Mouse (Mus musculus) left cerebral cortex, postnatal 25 days (tissue): ENCODE measurements around the gene Gpr152. TPM values are rescaled to one million over a fixed set of nuclear protein-coding genes. Genes with fewer than 3 reads are reported as not detected.

Experiments used
- DNase-seq, 2 experiments: peaks; one replicate each; pipeline ENCODE4 v3.0.0; 2022; ENCODE audit warnings: low spot score in 2 of 2, mixed read lengths in 1 of 2
- intact Hi-C: fragments of 180-260 bp; cut with DNase I; formaldehyde crosslinking; loops from one replicate; pipeline ENCODE4 v1.15.1; 2025
- total RNA-seq, 2 experiments: library from RNA; stranded (reverse); gene quantifications; 2 replicates each; pipeline ENCODE4 v1.2.3; 2021

Gene Gpr152
- total RNA-seq, 2 experiments from 2014 or later, result not detected

DNA sequence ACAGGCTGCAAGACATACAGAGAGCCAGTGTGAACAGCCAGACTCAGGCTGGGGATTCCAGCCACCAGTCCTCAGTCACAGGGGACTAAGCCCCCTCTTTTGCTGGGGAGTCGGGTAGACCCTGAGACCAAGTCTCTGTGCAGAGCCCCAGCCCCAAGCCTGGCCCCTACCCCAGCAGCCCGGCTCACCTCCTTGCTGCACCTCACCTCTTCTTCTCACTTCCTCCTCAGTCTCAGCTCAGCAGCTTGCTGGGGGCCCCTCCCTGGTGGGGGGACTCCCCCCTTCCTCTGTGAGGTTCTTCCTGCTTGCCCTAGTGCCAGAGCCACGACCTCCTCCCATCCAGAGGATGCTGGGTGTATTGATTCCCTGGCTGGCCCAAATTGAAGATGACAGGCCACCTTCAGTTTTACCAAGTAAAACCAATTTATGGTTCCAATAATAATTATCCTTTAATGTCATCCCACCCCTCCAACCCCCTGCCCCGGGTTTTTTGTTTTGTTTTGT lies 51.3 kb downstream of the Gpr152 start, which contains the start of gene Tbc1d10c:
TSS of gene Tbc1d10c (minus strand) at position 454 of the 504 bp plus-strand sequence.
- DNase-seq, result no peak
- intact Hi-C loops, result no loop called here

- intact Hi-C loops, result loop anchor here (1.0 to 2.0 kb wide), 2 partner anchors 10 to 23 kb away; partner anchors contain the start of gene Rad9a
Measured at GRCm38 (mm10) chr19:4191528-4192250, 52.1 kb downstream of the Gpr152 start, which contains the start of gene Ppp1ca. TSS of gene Ppp1ca (plus strand) at chr19:4192065.

GRCm38 (mm10) chr19:4192251-4192985 lies 52.8 kb downstream of the Gpr152 start:
- DNase-seq, result no peak
- intact Hi-C loops, result loop anchor here (1.0 to 2.0 kb wide), 2 partner anchors 9 to 24 kb away; partner anchors contain the start of gene Rad9a

More at GRCm38 (mm10) chr19:4191528-4192250, 52.1 kb downstream of the Gpr152 start, which contains the start of gene Ppp1ca:
- peak; percentile 89 to 92 for DNase-seq

- intact Hi-C loops, result loop anchor here (2.0 kb wide), 1 partner anchor 24 kb away; no protein-coding TSS in a partner anchor
- DNase-seq, result no peak
Measured at GRCm38 (mm10) chr19:4193129-4193528, 53.5 kb downstream of the Gpr152 start.

- intact Hi-C loops, result no loop called here
Measured at GRCm38 (mm10) chr19:4194021-4194724, 54.6 kb downstream of the Gpr152 start.

GRCm38 (mm10) chr19:4194776-4195650 lies 55.4 kb downstream of the Gpr152 start:
- intact Hi-C loops, result no loop called here
- DNase-seq, result no peak

More at GRCm38 (mm10) chr19:4194021-4194724, 54.6 kb downstream of the Gpr152 start:
- no peak for DNase-seq

Other genes with a start within 250 kb of the Gpr152 start
- gene Tcirg1, start 232.7 kb upstream of the Gpr152 start, total RNA-seq, result 10 to 100 TPM; 15.3 to 16.4 TPM
- gene Ndufs8, start 227.0 kb upstream of the Gpr152 start, total RNA-seq, result 100 to 1,000 TPM; 124 to 137 TPM
- gene Aldh3b1, start 210.0 kb upstream of the Gpr152 start, total RNA-seq, result 1 to 10 TPM; 2.2 to 2.4 TPM
- 10 to 100 TPM; 14.1 to 16.1 TPM for gene Unc93b1, start 204.6 kb upstream of the Gpr152 start, total RNA-seq
- gene Aldh3b3, start 181.1 kb upstream of the Gpr152 start, total RNA-seq, result under 1 TPM in 1 of 2 experiments, not detected in 1; 0.11 TPM
- 1 to 10 TPM; 1.7 to 2.1 TPM for gene Aldh3b2, start 167.5 kb upstream of the Gpr152 start, total RNA-seq
- 1 to 10 TPM; 3.2 to 3.4 TPM for gene Acy3, start 153.2 kb upstream of the Gpr152 start, total RNA-seq
- not detected for gene Tbx10, start 147.0 kb upstream of the Gpr152 start, total RNA-seq
- gene Nudt8, start 139.2 kb upstream of the Gpr152 start, total RNA-seq, result 1 to 10 TPM; 7.0 to 7.3 TPM
- gene Gm49405, start 139.2 kb upstream of the Gpr152 start, total RNA-seq, result 1 to 10 TPM; 1.1 to 1.6 TPM
- 1 to 10 TPM; 4.4 to 5.1 TPM for gene Doc2g, start 136.5 kb upstream of the Gpr152 start, total RNA-seq
- 100 to 1,000 TPM; 221 to 241 TPM for gene Ndufv1, start 127.0 kb upstream of the Gpr152 start, total RNA-seq
- 100 to 1,000 TPM; 266 to 294 TPM for gene Gstp1, start 101.8 kb upstream of the Gpr152 start, total RNA-seq
- 10 to 100 TPM; 30.7 to 33.1 TPM for gene Gstp2, start 93.8 kb upstream of the Gpr152 start, total RNA-seq
- not detected for gene Gstp3, start 80.2 kb upstream of the Gpr152 start, total RNA-seq
- not detected for gene Cabp2, start 58.2 kb upstream of the Gpr152 start, total RNA-seq
- 10 to 100 TPM; 31.8 to 35.3 TPM for gene Cdk2ap2, start 42.6 kb upstream of the Gpr152 start, total RNA-seq
- 100 to 1,000 TPM; 208 to 215 TPM for gene Pitpnm1, start 39.8 kb upstream of the Gpr152 start, total RNA-seq
- 100 to 1,000 TPM; 116 to 118 TPM for gene Aip, start 13.9 kb upstream of the Gpr152 start, total RNA-seq
- not detected for gene Cabp4, start 4.2 kb downstream of the Gpr152 start, total RNA-seq
- 10 to 100 TPM; 75.6 to 82.8 TPM for gene Coro1b, start 8.8 kb downstream of the Gpr152 start, total RNA-seq
- gene Ptprcap, start 13.8 kb downstream of the Gpr152 start, total RNA-seq, result 1 to 10 TPM; 1.1 to 2.0 TPM
- gene Rps6kb2, start 23.6 kb downstream of the Gpr152 start, total RNA-seq, result 10 to 100 TPM; 28.5 to 32.0 TPM
- gene Carns1, start 35.7 kb downstream of the Gpr152 start, total RNA-seq, result 1 to 10 TPM; 6.6 to 8.7 TPM
- gene Tbc1d10c, start 51.5 kb downstream of the Gpr152 start, total RNA-seq, result 1 to 10 TPM; 1.3 to 2.0 TPM
- 100 to 1,000 TPM; 318 to 320 TPM for gene Ppp1ca, start 52.3 kb downstream of the Gpr152 start, total RNA-seq
- gene Rad9a, start 61.9 kb downstream of the Gpr152 start, total RNA-seq, result 1 to 10 TPM; 6.9 to 8.0 TPM
- gene Clcf1, start 74.5 kb downstream of the Gpr152 start, total RNA-seq, result 1 to 10 TPM in 1 of 2 experiments, under 1 TPM in 1; 0.96 to 1.2 TPM
- not detected for gene AC109138.7, start 74.6 kb downstream of the Gpr152 start, total RNA-seq
- 10 to 100 TPM; 14.0 to 18.6 TPM for gene Pold4, start 92.1 kb downstream of the Gpr152 start, total RNA-seq
- 10 to 100 TPM; 52.3 to 58.2 TPM for gene Ssh3, start 129.4 kb downstream of the Gpr152 start, total RNA-seq
- 10 to 100 TPM; 70.0 to 76.6 TPM for gene Ankrd13d, start 143.3 kb downstream of the Gpr152 start, total RNA-seq
- 100 to 1,000 TPM; 217 to 223 TPM for gene Grk2, start 166.4 kb downstream of the Gpr152 start, total RNA-seq